Mouse (Mus musculus): ENCODE measurements around the gene Slc10a7. TPM values are rescaled to one million over a fixed set of nuclear protein-coding genes. Genes with fewer than 3 reads are reported as not detected.

The Slc10a7 gene
- polyA plus RNA-seq, 2 experiments from 2014 or later = 12.6 to 14.7 TPM

GRCm38 (mm10) chr8:78741496-78741895, 232.3 kb downstream of the Slc10a7 start:
- no peak for ATAC-seq

DNA sequence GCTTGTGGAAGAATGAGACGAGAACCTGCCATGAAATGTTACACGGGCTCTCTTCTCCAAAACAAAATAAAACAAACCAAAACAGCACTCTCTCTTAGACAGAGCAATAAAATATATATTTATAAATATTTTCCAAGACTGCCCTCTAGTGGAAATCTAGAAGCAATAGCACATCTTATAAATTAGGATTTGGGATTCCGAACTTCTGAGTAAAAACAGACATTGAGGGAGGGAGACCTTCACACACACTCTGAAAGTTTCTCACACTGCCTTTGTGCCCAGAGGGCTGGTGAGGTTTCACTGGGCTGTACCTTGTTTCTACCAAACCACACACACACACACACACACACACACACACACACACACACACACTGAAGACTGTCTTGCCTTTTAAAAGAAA, 232.8 kb downstream of the Slc10a7 start:
- no peak for ATAC-seq

GRCm38 (mm10) chr8:78742453-78742852, 233.3 kb downstream of the Slc10a7 start:
- ATAC-seq = no peak

- ATAC-seq = no peak
These were observed 237.9 kb downstream of the Slc10a7 start for GRCm38 (mm10) chr8:78747052-78747451.

- no peak for ATAC-seq
These were observed 239.6 kb downstream of the Slc10a7 start for GRCm38 (mm10) chr8:78748701-78749100.

DNA sequence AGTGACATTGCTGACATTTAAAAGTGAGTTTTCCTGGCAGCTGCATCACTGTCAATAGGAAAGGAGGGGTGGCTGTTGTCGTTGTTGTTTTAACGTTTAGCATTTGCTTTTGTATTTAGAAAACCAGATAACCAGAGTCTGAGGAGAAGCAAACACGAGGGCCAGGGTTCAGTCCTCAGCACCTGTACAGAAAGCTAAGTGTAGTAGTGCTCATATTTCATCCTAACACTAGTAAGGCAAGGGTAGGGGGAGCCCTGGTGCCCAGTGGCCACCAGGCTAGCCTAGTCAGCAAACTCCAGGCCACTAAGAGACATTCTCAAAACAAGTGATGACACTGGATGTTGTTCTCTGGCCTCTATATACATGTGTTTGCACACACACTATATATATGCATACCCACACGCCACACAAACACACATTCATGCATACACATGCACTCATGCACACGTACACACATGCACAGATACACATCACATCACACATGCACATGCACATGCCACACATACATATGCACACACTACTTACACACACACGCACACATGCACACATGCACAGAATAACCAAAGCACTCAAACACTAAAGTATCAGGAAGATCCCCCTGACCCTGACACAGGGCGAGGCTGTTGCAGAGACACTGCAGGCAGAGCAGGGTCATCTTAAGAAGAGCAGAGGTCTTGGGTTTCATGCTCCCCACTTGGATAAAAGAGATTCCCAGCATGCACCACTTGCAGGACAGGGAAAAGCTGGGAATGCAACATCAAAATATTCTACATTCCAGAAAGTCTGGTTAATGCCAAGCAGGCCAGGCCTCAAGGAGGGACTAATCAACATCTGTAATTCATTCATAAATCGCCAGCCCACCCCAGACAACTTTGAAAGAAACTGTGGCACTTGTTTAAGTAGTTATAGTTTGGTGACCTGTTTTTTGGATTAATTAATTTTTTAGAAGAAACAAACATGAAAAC, 241.0 kb downstream of the Slc10a7 start:
- ATAC-seq = no peak

- ATAC-seq = no peak
These were observed 242.0 kb downstream of the Slc10a7 start for GRCm38 (mm10) chr8:78751151-78751550.

- ATAC-seq = no peak
These were observed 245.8 kb downstream of the Slc10a7 start for GRCm38 (mm10) chr8:78754986-78755385.

DNA sequence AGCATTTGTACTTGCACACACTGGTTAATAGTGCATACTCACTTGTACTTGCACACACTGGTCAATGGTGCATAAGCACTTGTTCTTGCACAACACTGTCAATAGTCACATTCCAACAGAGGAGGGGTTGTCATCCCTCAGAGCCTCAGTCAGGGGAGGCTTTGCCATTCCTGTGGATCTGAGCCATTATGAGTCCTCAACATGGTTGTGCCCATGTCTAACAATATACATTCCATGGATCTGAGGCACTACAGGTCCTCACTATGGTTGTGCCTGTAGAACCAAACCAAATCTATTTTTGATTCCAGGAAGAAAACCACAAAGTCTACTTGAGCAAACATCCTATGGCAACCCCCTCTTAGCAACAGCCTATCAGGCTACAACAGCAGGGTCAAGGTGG, 250.0 kb downstream of the Slc10a7 start:
- ATAC-seq = no peak

DNA sequence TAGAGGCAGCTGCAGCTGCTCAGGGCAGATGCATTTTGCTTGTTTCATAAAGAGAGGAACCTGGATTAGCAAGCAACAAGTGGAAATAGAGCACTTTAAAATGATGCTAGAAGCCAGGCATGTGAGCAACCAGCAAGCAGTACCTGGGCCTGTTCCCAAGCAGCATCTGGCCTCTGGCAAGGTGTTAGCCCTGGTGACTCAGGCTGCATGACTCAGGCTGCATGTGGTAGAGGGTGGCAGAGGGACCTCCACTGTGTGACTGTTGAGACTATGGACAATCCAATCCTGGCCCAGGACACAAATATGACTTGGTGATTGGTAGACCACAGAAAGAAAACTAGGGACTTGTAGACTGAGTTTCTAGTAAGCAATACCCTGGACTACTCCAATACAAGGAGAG, 255.8 kb downstream of the Slc10a7 start:
- no peak for ATAC-seq

DNA sequence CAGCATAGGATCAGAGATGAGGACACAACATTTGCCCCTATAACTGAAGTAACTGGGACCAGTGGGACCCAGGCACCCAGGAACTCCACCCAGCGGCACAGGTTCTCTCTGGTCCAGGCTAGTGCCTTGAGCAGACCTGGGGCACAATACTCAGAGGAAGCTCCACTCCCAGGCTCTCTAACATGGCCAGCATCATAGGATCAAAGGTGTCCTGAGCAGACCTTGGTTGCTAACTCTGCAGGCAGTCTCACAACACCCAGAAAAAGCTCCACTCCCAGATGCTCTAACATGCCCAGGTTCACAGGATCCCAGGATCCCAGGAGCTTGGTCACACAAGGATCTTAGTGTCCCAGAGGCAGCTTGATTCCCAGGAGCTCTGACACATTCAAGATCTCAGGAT, 256.4 kb downstream of the Slc10a7 start:
- no peak for ATAC-seq

DNA sequence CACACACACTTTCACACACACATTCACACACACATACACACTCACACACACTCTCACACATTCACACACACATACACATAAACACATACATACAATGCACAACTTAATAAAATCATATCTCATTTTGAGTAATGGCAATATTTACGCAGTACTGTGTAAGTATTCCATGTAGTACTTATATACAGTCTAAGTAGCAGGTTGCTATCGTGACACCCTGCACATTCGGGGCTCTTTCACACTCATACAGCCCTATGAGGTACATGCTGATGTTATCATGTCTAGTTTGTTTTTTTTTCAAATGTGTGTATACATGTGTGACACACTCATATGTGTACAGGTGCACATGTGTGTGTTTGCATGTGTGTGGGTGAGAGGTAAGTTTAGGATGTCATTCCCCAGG, 261.4 kb downstream of the Slc10a7 start:
- ATAC-seq = no peak

DNA sequence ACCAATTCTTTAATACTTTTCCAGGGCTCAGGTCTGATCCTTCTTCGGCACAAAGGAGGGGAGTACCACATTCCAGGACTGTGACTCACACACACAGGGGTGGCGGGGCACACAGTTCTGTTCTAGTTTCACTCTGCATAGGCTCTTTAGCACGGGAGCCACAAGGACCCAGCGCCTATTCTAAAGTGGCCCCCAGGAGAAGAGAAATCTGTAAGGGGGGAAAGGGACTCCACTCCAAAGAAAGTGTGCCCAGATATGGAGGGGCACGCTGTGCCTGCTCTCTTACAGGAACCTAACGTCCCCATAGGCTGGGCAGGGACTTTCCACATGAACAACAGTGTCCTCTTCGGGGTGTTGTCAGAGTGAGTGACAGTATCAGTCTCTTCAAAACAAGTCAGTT, 262.1 kb downstream of the Slc10a7 start:
- ATAC-seq = no peak

DNA sequence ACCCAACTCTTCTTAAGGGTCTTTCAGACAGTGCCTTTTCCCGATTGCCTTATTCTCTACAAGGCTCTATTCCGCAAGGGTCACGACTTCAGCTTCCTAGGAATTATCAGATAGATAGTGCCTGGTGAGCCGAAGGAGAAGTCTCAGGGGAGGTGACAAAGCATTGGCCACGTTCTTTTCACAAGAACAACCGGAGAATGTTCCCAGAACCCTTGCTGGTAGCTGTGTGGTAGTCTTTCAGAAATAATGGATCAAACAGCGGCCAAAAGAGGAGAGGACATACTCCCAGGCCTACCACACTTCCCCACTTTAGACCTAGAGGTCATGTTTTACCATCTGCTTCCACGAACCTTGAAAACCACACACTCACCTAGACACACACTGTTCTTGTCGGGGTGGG, 267.7 kb downstream of the Slc10a7 start:
- no peak for ATAC-seq

Other genes starting within 250 kb of the Slc10a7 start
- not detected for gene Pou4f2, start 72.7 kb upstream of the Slc10a7 start, polyA plus RNA-seq (2017; shearing (Covaris generic))
- gene Rbmxl1, start 448 bp upstream of the Slc10a7 start, polyA plus RNA-seq (2017; shearing (Covaris generic)) = 100 to 1,000 TPM in 1 of 2 experiments, 10 to 100 TPM in 1; 88.2 to 121 TPM

All from activated CD4-positive, CD25-positive, alpha-beta regulatory T cell, adult 4 months (primary cell).